In genomic region chr12:104771941-104772340, GRCm38 (mm10) we compare ENCODE assay signal across 9 mouse cellular contexts. TPM values are rescaled to one million over a fixed set of nuclear protein-coding genes. Genes with fewer than 3 reads are reported as not detected.
DNase-seq lines count a peak whose midpoint lies in the region; ATAC-seq and TF ChIP-seq lines count a peak whose summit lies in the region.
"Had no signal": no experiment of that assay in that cellular context is flagged by ENCODE, and none has a peak within 500 bp of the region (broad histone marks: within the 10 kb centered on the region; RNA-seq: fewer than 3 reads in every experiment).

No protein-coding gene starts in this region.

- no peaks in the 10 kb centered on the region for H3K9me3 ChIP-seq in liver, embryonic 14.5 days (ENCODE audit: control insufficient read depth, low read length)
- H3K9me3 ChIP-seq in liver, embryonic 12.5 days (replicated peaks), result no peaks in the 10 kb centered on the region
- H3K9me3 ChIP-seq: neural tube, embryonic 15.5 days had no signal

- intact Hi-C loops in heart, adult 2 months (cut with DNase I), result loop anchor here (2.0 kb wide), 1 partner anchor 167 kb away; no protein-coding TSS in a partner anchor
- intact Hi-C loops in heart, postnatal 25 days (cut with DNase I), result loop anchor here (5.0 kb wide), 1 partner anchor 165 kb away; no protein-coding TSS in a partner anchor

- no peaks in the 10 kb centered on the region for H3K79me2 ChIP-seq in heart, adult 2 months (replicated peaks; ENCODE audit: control insufficient read depth, insufficient read depth, low read length)

- no peaks in the 10 kb centered on the region for H3K27me3 ChIP-seq in heart, adult 2 months (ENCODE audit: control insufficient read depth, insufficient read depth, low read length)
- no peaks in the 10 kb centered on the region for H3K27me3 ChIP-seq in liver, embryonic 14.5 days (ENCODE audit: control insufficient read depth, insufficient read depth, low read length)
- H3K27me3 ChIP-seq in liver, embryonic 12.5 days (replicated peaks), result no peaks in the 10 kb centered on the region; the same call in 1 of the 2 replicates
- H3K27me3 ChIP-seq in thymus, adult 2 months (ENCODE audit: control insufficient read depth, insufficient read depth, low read length), result no peaks in the 10 kb centered on the region
- H3K27me3 ChIP-seq: neural tube, embryonic 15.5 days had no signal

- TF ChIP-seq POLR2A in heart, adult 2 months (IDR thresholded peaks at IDR 0.05; ENCODE audit: insufficient read depth, low read depth, low read length), result no peak
- no peak for TF ChIP-seq POLR2A in thymus, adult 2 months (IDR thresholded peaks at IDR 0.05; ENCODE audit: control insufficient read depth, extremely low read depth, insufficient read depth, low read length, poor library complexity)

- no peaks in the 10 kb centered on the region for H3K4me1 ChIP-seq in heart, adult 2 months (ENCODE audit: control insufficient read depth, insufficient read depth, low read length)
- H3K4me1 ChIP-seq in liver, embryonic 14.5 days (replicated peaks; ENCODE audit: control insufficient read depth in 2 of 2, insufficient read depth in 2 of 2, low read length in 1 of 2), result no peaks in the 10 kb centered on the region
- H3K4me1 ChIP-seq in liver, embryonic 12.5 days, result no peaks in the 10 kb centered on the region
- H3K4me1 ChIP-seq in thymus, adult 2 months (replicated peaks; ENCODE audit: control insufficient read depth, insufficient read depth, low read length), result no peaks in the 10 kb centered on the region

- no peak overlapping the region for H3K9ac ChIP-seq in heart, adult 2 months (ENCODE audit: low read depth, low read length)
- no peak overlapping the region for H3K9ac ChIP-seq in liver, embryonic 14.5 days (replicated peaks)
- H3K9ac ChIP-seq in liver, embryonic 12.5 days, result no peak overlapping the region
- H3K9ac ChIP-seq: neural tube, embryonic 15.5 days had no signal

- no peak overlapping the region for H3K4me3 ChIP-seq in heart, adult 2 months
- H3K4me3 ChIP-seq in liver, embryonic 14.5 days (ENCODE audit: insufficient read depth in 1 of 2, low read depth in 2 of 2, low read length in 2 of 2), result no peak overlapping the region
- H3K4me3 ChIP-seq in liver, embryonic 12.5 days, result no peak overlapping the region
- H3K4me3 ChIP-seq in thymus, adult 2 months (ENCODE audit: control insufficient read depth, insufficient read depth, low read length), result no peak overlapping the region
- H3K4me3 ChIP-seq: neural tube, embryonic 15.5 days had no signal

- no peak for ATAC-seq in liver, embryonic 14.5 days (ENCODE audit: insufficient read depth)
- no peak; the same call in 1 of the 2 replicates for ATAC-seq in liver, embryonic 12.5 days

- DNase-seq in heart, adult 2 months, result no peak
- no peak for DNase-seq in heart, postnatal 25 days (ENCODE audit: low spot score)
- no peak for DNase-seq in liver, embryonic 14.5 days (ENCODE audit: low read depth in 3 of 3, low spot score in 3 of 3)
- DNase-seq in adipocyte (ENCODE audit: low spot score), result peak; percentile 53
- peak; percentile 35 for DNase-seq in retina, embryonic 14.5 days (ENCODE audit: low spot score)
- DNase-seq in thymus, adult 2 months, result no peak
- DNase-seq: kidney, postnatal 36 days had no signal

- no peak for TF ChIP-seq EP300 in heart, adult 2 months (IDR thresholded peaks at IDR 0.05; ENCODE audit: insufficient read depth, low read depth, low read length)
- TF ChIP-seq EP300 in liver, embryonic 14.5 days (IDR thresholded peaks at IDR 0.05; ENCODE audit: low read depth), result no peak

- H3K4me2 ChIP-seq in liver, embryonic 14.5 days (ENCODE audit: low read depth), result no peak overlapping the region
- no peak overlapping the region for H3K4me2 ChIP-seq in liver, embryonic 12.5 days
- H3K4me2 ChIP-seq: neural tube, embryonic 15.5 days had no signal

- peak; percentile 62 for TF ChIP-seq CTCF in heart, adult 2 months (IDR thresholded peaks at IDR 0.05)
- peak; percentile 46 for TF ChIP-seq CTCF in liver, embryonic 14.5 days (IDR thresholded peaks at IDR 0.05; ENCODE audit: low read depth)
- TF ChIP-seq CTCF in thymus, adult 2 months (IDR thresholded peaks at IDR 0.05; ENCODE audit: borderline replicate concordance, control insufficient read depth, extremely low read depth, insufficient read depth, low read length, poor library complexity), result no peak

- no peaks in the 10 kb centered on the region for H3K36me3 ChIP-seq in heart, adult 2 months (ENCODE audit: control insufficient read depth, insufficient read depth, low read length)
- no peaks in the 10 kb centered on the region for H3K36me3 ChIP-seq in liver, embryonic 14.5 days (replicated peaks; ENCODE audit: control insufficient read depth, insufficient read depth, low read depth)
- H3K36me3 ChIP-seq in liver, embryonic 12.5 days, result no peaks in the 10 kb centered on the region
- no peaks in the 10 kb centered on the region for H3K36me3 ChIP-seq in thymus, adult 2 months (ENCODE audit: control insufficient read depth, insufficient read depth, low read length)
- H3K36me3 ChIP-seq: neural tube, embryonic 15.5 days had no signal

- 59% methylated on average over 2 of the region's 2 CpGs for WGBS in heart, adult 2 months
- 73% methylated on average over 2 of the region's 2 CpGs for WGBS in liver, embryonic 14.5 days (ENCODE audit: insufficient replicate concordance)
- WGBS in liver, embryonic 12.5 days (ENCODE audit: insufficient replicate concordance), result 55% methylated on average over 2 of the region's 2 CpGs
- 74% methylated on average over 2 of the region's 2 CpGs for WGBS in thymus, adult 2 months

- H3K27ac ChIP-seq in heart, adult 2 months, result no peak overlapping the region
- H3K27ac ChIP-seq in liver, embryonic 14.5 days, result no peak overlapping the region
- H3K27ac ChIP-seq in liver, embryonic 12.5 days, result no peak overlapping the region
- no peak overlapping the region for H3K27ac ChIP-seq in thymus, adult 2 months (ENCODE audit: control insufficient read depth, insufficient read depth, low read length)
- H3K27ac ChIP-seq: neural tube, embryonic 15.5 days had no signal

RNA-seq across cellular contexts. Expression of gene Dicer1, which starts 20.2 kb away (rescaled TPM):
- 10 to 100 TPM; 19.6 to 24.3 TPM for total RNA-seq in heart, adult 2 months (2021)
- polyA plus RNA-seq in heart, adult 2 months (2012; rRNA removed), result 6.9 and 11.2 TPM in 2 replicates
- 10 to 100 TPM; 25.2 to 27.7 TPM for total RNA-seq in heart, postnatal 25 days (2021)
- 4.4 and 5.9 TPM in 2 replicates for polyA plus RNA-seq in liver, embryonic 14.5 days (2012; rRNA removed)
- polyA plus RNA-seq in liver, embryonic 14.5 days (2014; fragmentation: Nextera tagmentation; extraction: Ambion mirVana), result 6.4 and 6.6 TPM in 2 replicates
- polyA plus RNA-seq in liver, embryonic 12.5 days (2016; fragmentation: Nextera tagmentation; extraction: Ambion mirVana), result 22.5 and 23.1 TPM in 2 replicates
- 14.8 and 16.9 TPM in 2 replicates for polyA plus RNA-seq in thymus, adult 2 months (2012; rRNA removed)

Comparison
In these comparisons a context has a peak if more than half of its experiments do, and no peak if none do; other contexts are left out.
1. DNase-seq: peak in adipocyte (single experiment) and retina, embryonic 14.5 days (single experiment); none in heart, adult 2 months (0 of 2), heart, postnatal 25 days (single experiment), liver, embryonic 14.5 days (0 of 3) and thymus, adult 2 months (single experiment).